Mouse (Mus musculus): ENCODE results near the gene Fsip1.
"Not testable (repeated sequence)": the region's sequence is repeated elsewhere in the genome, so short reads cannot be mapped to it uniquely, and the experiment has no call there.

The Fsip1 gene

GRCm38 (mm10) chr2:118174558-118175383 is 82.0 kb downstream of the Fsip1 start:
- no peak for DNase-seq (ENCODE audit: low spot score in 2 of 2)

GRCm38 (mm10) chr2:118168225-118168624 is 88.5 kb downstream of the Fsip1 start:
- no peak for DNase-seq (ENCODE audit: low spot score in 2 of 2)

- no peak for DNase-seq (ENCODE audit: low spot score in 2 of 2)
Observed at GRCm38 (mm10) chr2:118167731-118168130, 89.0 kb downstream of the Fsip1 start.

GRCm38 (mm10) chr2:118165691-118166090 is 91.1 kb downstream of the Fsip1 start:
- DNase-seq (ENCODE audit: low spot score in 2 of 2): no peak

- no peak for DNase-seq (ENCODE audit: low spot score in 2 of 2)
Observed at GRCm38 (mm10) chr2:118164137-118164536, 92.6 kb downstream of the Fsip1 start.

GRCm38 (mm10) chr2:118162486-118162885 is 94.3 kb downstream of the Fsip1 start:
- DNase-seq (ENCODE audit: low spot score in 2 of 2): no peak

- DNase-seq (ENCODE audit: low spot score in 2 of 2): no peak
Observed at GRCm38 (mm10) chr2:118160991-118161390, 95.8 kb downstream of the Fsip1 start.

- DNase-seq (ENCODE audit: low spot score in 2 of 2): no peak
Observed at GRCm38 (mm10) chr2:118160547-118160946, 96.2 kb downstream of the Fsip1 start.

- DNase-seq (ENCODE audit: low spot score in 2 of 2): no peak
Observed at GRCm38 (mm10) chr2:118159126-118159525, 97.6 kb downstream of the Fsip1 start.

- DNase-seq (ENCODE audit: low spot score in 2 of 2): no peak
Observed at GRCm38 (mm10) chr2:118158095-118158494, 98.7 kb downstream of the Fsip1 start.

- DNase-seq (ENCODE audit: low spot score in 2 of 2): no peak
Observed at GRCm38 (mm10) chr2:118149855-118150563, 106.8 kb downstream of the Fsip1 start.

GRCm38 (mm10) chr2:118148321-118149142 is 108.2 kb downstream of the Fsip1 start:
- DNase-seq (ENCODE audit: low spot score in 2 of 2): no peak

- DNase-seq (ENCODE audit: low spot score in 2 of 2): not testable (repeated sequence)
Observed at GRCm38 (mm10) chr2:118147749-118148148, 109.0 kb downstream of the Fsip1 start.

- DNase-seq (ENCODE audit: low spot score in 2 of 2): no peak
Observed at GRCm38 (mm10) chr2:118141651-118142050, 115.1 kb downstream of the Fsip1 start.

GRCm38 (mm10) chr2:118139261-118139660 is 117.5 kb downstream of the Fsip1 start:
- DNase-seq (ENCODE audit: low spot score in 2 of 2): no peak

- DNase-seq (ENCODE audit: low spot score in 2 of 2): no peak
Observed at GRCm38 (mm10) chr2:118137776-118138175, 119.0 kb downstream of the Fsip1 start.

- no peak for DNase-seq (ENCODE audit: low spot score in 2 of 2)
Observed at GRCm38 (mm10) chr2:118137071-118137470, 119.7 kb downstream of the Fsip1 start.

- DNase-seq (ENCODE audit: low spot score in 2 of 2): no peak
Observed at GRCm38 (mm10) chr2:118128313-118128712, 128.5 kb downstream of the Fsip1 start.

- no peak for DNase-seq (ENCODE audit: low spot score in 2 of 2)
Observed at GRCm38 (mm10) chr2:118127516-118128288, 129.1 kb downstream of the Fsip1 start.

- DNase-seq (ENCODE audit: low spot score in 2 of 2): no peak
Observed at GRCm38 (mm10) chr2:118125943-118126470, 130.8 kb downstream of the Fsip1 start.

Measured in spleen, postnatal 14 days (tissue).